Comparison of ENCODE assay signal across 40 mouse cellular contexts in the genomic region with DNA sequence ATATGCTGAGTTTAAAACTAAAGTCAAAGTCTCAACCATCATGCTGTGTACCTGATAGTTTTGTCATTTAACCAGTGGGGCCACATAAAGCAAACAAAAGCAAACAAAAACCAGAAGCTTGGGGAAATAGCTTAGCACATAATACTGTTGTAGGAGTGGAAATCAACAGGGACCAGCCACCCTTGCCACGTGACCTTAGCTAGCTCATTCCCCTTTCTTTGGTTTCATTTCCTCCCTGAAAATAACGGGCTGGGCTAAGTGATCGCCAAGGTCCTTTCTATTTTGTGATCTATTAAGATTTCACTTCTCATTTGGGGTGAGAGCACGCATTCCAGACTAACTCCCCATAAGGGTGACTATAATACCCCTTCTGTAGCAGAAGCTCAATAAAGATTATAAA. TPM values are rescaled to one million over a fixed set of nuclear protein-coding genes. Genes with fewer than 3 reads are reported as not detected.
DNase-seq lines count a peak whose midpoint lies in the region; ATAC-seq and TF ChIP-seq lines count a peak whose summit lies in the region.
"Had no signal": no experiment of that assay in that cellular context is flagged by ENCODE, and none has a peak within 500 bp of the region (broad histone marks: within the 10 kb centered on the region; RNA-seq: fewer than 3 reads in every experiment).

No protein-coding gene starts in this region.

- no peak overlapping the region for H3K4me3 ChIP-seq in heart, adult 2 months
- H3K4me3 ChIP-seq in midbrain, embryonic 13.5 days (replicated peaks), result no peak overlapping the region
- H3K4me3 ChIP-seq: embryonic facial prominence, embryonic 13.5 days; forebrain, embryonic 10.5 days; forebrain, embryonic 15.5 days; hindbrain, embryonic 12.5 days; intestine, embryonic 15.5 days; lung, embryonic 15.5 days; midbrain, embryonic 15.5 days had no signal

- peak; percentile 1 to 35 for DNase-seq in heart, adult 9 months (ENCODE audit: low spot score in 2 of 2)
- DNase-seq in heart, adult 2 months, result no peak
- DNase-seq in spleen, postnatal 36 days (ENCODE audit: low spot score in 2 of 2), result peak; percentile 2 to 3
- no peak for DNase-seq in spleen, postnatal 10 days (ENCODE audit: low spot score in 2 of 2)
- DNase-seq in gastrocnemius, postnatal 25 days, result no peak
- DNase-seq in thymus, postnatal 0 days (ENCODE audit: low spot score), result no peak
- DNase-seq: adrenal gland, adult 8-10 months; B cell, adult 2 months; cerebellum, adult 11 months; cerebellum, adult 9-10 months; gastrocnemius, postnatal 10 days; heart, postnatal 36 days; kidney, adult 2 months; kidney, postnatal 36 days; lung, postnatal 4 days; right cerebral cortex, adult 18-20 months; spleen, adult 18-20 months; thymus, postnatal 25 days had no signal

- no peak for TF ChIP-seq CTCF in heart, adult 2 months (IDR thresholded peaks at IDR 0.05)

- H3K4me1 ChIP-seq in heart, adult 2 months (ENCODE audit: control insufficient read depth, insufficient read depth, low read length), result no peaks in the 10 kb centered on the region
- H3K4me1 ChIP-seq in midbrain, embryonic 13.5 days (replicated peaks), result no peaks in the 10 kb centered on the region
- H3K4me1 ChIP-seq: embryonic facial prominence, embryonic 13.5 days; forebrain, embryonic 10.5 days; forebrain, embryonic 15.5 days; hindbrain, embryonic 12.5 days; intestine, embryonic 15.5 days; lung, embryonic 15.5 days; midbrain, embryonic 15.5 days had no signal

- peak; percentile 58 for ATAC-seq in common myeloid progenitor, adult 5-6 weeks (replicated peaks; ENCODE audit: low read depth, poor library complexity, severe bottlenecking)
- ATAC-seq in midbrain, embryonic 13.5 days, result no peak
- ATAC-seq: forebrain, embryonic 15.5 days; hindbrain, postnatal 0 days; intestine, embryonic 15.5 days; midbrain, embryonic 15.5 days had no signal

- TF ChIP-seq EP300 in heart, adult 2 months (IDR thresholded peaks at IDR 0.05; ENCODE audit: insufficient read depth, low read depth, low read length), result no peak

- H3K27me3 ChIP-seq in heart, adult 2 months (ENCODE audit: control insufficient read depth, insufficient read depth, low read length), result no peaks in the 10 kb centered on the region
- no peaks in the 10 kb centered on the region for H3K27me3 ChIP-seq in midbrain, embryonic 13.5 days
- H3K27me3 ChIP-seq: embryonic facial prominence, embryonic 13.5 days; forebrain, embryonic 15.5 days; hindbrain, embryonic 12.5 days; intestine, embryonic 15.5 days; lung, embryonic 15.5 days; midbrain, embryonic 15.5 days had no signal

- TF ChIP-seq POLR2A in heart, adult 2 months (IDR thresholded peaks at IDR 0.05; ENCODE audit: insufficient read depth, low read depth, low read length), result no peak

- H3K9ac ChIP-seq in heart, adult 2 months (ENCODE audit: low read depth, low read length), result no peak overlapping the region
- H3K9ac ChIP-seq in midbrain, embryonic 13.5 days (replicated peaks), result no peak overlapping the region
- H3K9ac ChIP-seq: embryonic facial prominence, embryonic 13.5 days; forebrain, embryonic 15.5 days; hindbrain, embryonic 12.5 days; intestine, embryonic 15.5 days; lung, embryonic 15.5 days; midbrain, embryonic 15.5 days had no signal

- H3K27ac ChIP-seq in heart, adult 2 months, result no peak overlapping the region
- H3K27ac ChIP-seq in midbrain, embryonic 13.5 days, result no peak overlapping the region
- H3K27ac ChIP-seq: embryonic facial prominence, embryonic 13.5 days; forebrain, embryonic 10.5 days; forebrain, embryonic 15.5 days; hindbrain, embryonic 12.5 days; hindbrain, postnatal 0 days; intestine, embryonic 15.5 days; lung, embryonic 15.5 days; midbrain, embryonic 15.5 days had no signal

- no peaks in the 10 kb centered on the region for H3K79me2 ChIP-seq in heart, adult 2 months (replicated peaks; ENCODE audit: control insufficient read depth, insufficient read depth, low read length)

- intact Hi-C loops in heart, adult 2 months (cut with DNase I), result no loop called here

- H3K9me3 ChIP-seq in midbrain, embryonic 13.5 days, result no peaks in the 10 kb centered on the region
- H3K9me3 ChIP-seq: embryonic facial prominence, embryonic 13.5 days; forebrain, embryonic 10.5 days; forebrain, embryonic 15.5 days; hindbrain, embryonic 12.5 days; intestine, embryonic 15.5 days; lung, embryonic 15.5 days; midbrain, embryonic 15.5 days had no signal

- H3K36me3 ChIP-seq in heart, adult 2 months (ENCODE audit: control insufficient read depth, insufficient read depth, low read length), result no peaks in the 10 kb centered on the region
- no peaks in the 10 kb centered on the region for H3K36me3 ChIP-seq in midbrain, embryonic 13.5 days
- H3K36me3 ChIP-seq: embryonic facial prominence, embryonic 13.5 days; forebrain, embryonic 10.5 days; forebrain, embryonic 15.5 days; G1E; hindbrain, embryonic 12.5 days; intestine, embryonic 15.5 days; lung, embryonic 15.5 days; midbrain, embryonic 15.5 days had no signal

- WGBS in heart, adult 2 months, result 57% methylated on average over 4 of the region's 4 CpGs
- 86% methylated on average over 4 of the region's 4 CpGs for WGBS in midbrain, embryonic 13.5 days

- H3K4me2 ChIP-seq in midbrain, embryonic 13.5 days (replicated peaks), result no peak overlapping the region
- H3K4me2 ChIP-seq: embryonic facial prominence, embryonic 13.5 days; forebrain, embryonic 15.5 days; hindbrain, embryonic 12.5 days; intestine, embryonic 15.5 days; liver, embryonic 11.5 days; lung, embryonic 15.5 days; midbrain, embryonic 15.5 days had no signal

RNA-seq across cellular contexts. Expression of a gene that starts 13.0 kb away (rescaled TPM):
- not detected for total RNA-seq in heart, adult 2 months (2021)
- not detected in 2 replicates for polyA plus RNA-seq in heart, adult 2 months (2012; rRNA removed)
- total RNA-seq in common myeloid progenitor, adult 5-6 weeks (2017), result not detected in 2 replicates
- not detected for total RNA-seq in gastrocnemius, postnatal 25 days (2021)
- polyA plus RNA-seq in midbrain, embryonic 13.5 days (2015; fragmentation: Nextera tagmentation; extraction: Ambion mirVana), result not detected in 2 replicates
- not detected in 2 replicates for polyA plus RNA-seq in thymus, postnatal 0 days (2015; fragmentation: Nextera tagmentation; extraction: Ambion mirVana)
- total RNA-seq: adrenal gland, adult 8-10 months; adrenal gland, postnatal 4 days; G1E; gastrocnemius, postnatal 10 days; heart, postnatal 36 days; hindbrain, postnatal 0 days; left cerebral cortex, adult 18-20 months; left cerebral cortex, postnatal 14 days; neutrophil, adult 5-6 weeks had no signal
- polyA plus RNA-seq: forebrain, embryonic 10.5 days; frontal cortex, adult 2 months; G1E; heart, embryonic 16.5 days; hindbrain, embryonic 12.5 days; hindbrain, postnatal 0 days; intestine, embryonic 15.5 days; kidney, adult 2 months; kidney, embryonic 16.5 days; limb, embryonic 11.5 days; liver, embryonic 11.5 days; liver, embryonic 16.5 days; lung, embryonic 15.5 days; midbrain, embryonic 15.5 days; neural tube, embryonic 11.5 days had no signal

Comparison
In these comparisons a context has a peak if more than half of its experiments do, and no peak if none do; other contexts are left out.
1. DNase-seq: peak in heart, adult 9 months (2 of 2) and spleen, postnatal 36 days (2 of 2); none in heart, adult 2 months (0 of 2), spleen, postnatal 10 days (0 of 2), gastrocnemius, postnatal 25 days (single experiment) and thymus, postnatal 0 days (single experiment).